Mouse (Mus musculus) stomach, embryonic 14.5 days (tissue): ENCODE measurements around the gene Med16. TPM values are rescaled to one million over a fixed set of nuclear protein-coding genes. Genes with fewer than 3 reads are reported as not detected.
A peak's percentile ranks its signal among the peaks of the same experiment; 100 is the strongest.

Source experiments
- ATAC-seq: fragments of 200-750 bp; cut with Nextera tagmentation; 2 replicates; pipeline ENCODE4 v1.8.0; 2017; ENCODE audit warnings: low read depth, moderate TSS enrichment; ENCODE audit not compliant: insufficient number of reproducible peaks, insufficient read depth, low FRiP score
- H3K27ac ChIP-seq: fragments of 300-500 bp; sonication (generic); 2 replicates; pipeline ENCODE4 v1.5.1; 2014; ENCODE audit warnings: mild to moderate bottlenecking, low read length, moderate library complexity, mixed read lengths
- H3K27me3 ChIP-seq: fragments of 300-500 bp; sonication (generic); 2 replicates; pipeline ENCODE4 v1.6.1; 2014; ENCODE audit warnings: low read length, control low read depth, mixed read lengths; ENCODE audit not compliant: control insufficient read depth, insufficient read depth
- H3K36me3 ChIP-seq: fragments of 300-500 bp; sonication (generic); 2 replicates; pipeline ENCODE4 v1.6.1; 2014; ENCODE audit warnings: mild to moderate bottlenecking, control low read depth, low read length, moderate library complexity, mixed read lengths; ENCODE audit not compliant: control insufficient read depth, insufficient read depth
- H3K4me1 ChIP-seq: fragments of 300-500 bp; sonication (generic); 2 replicates; pipeline ENCODE4 v1.6.1; 2014; ENCODE audit warnings: low read length, control low read depth, mixed read lengths; ENCODE audit not compliant: control insufficient read depth, insufficient read depth
- H3K4me2 ChIP-seq: fragments of 300-500 bp; sonication (generic); replicated peaks from 2 replicates; pipeline ENCODE4 v1.6.1; 2014; ENCODE audit warnings: low read depth, low read length, control low read depth
- H3K4me3 ChIP-seq: fragments of 300-500 bp; sonication (generic); 2 replicates; pipeline ENCODE4 v1.5.1; 2014; ENCODE audit warnings: low read depth, low read length, control low read depth
- H3K9ac ChIP-seq: fragments of 300-500 bp; sonication (generic); replicated peaks from 2 replicates; pipeline ENCODE4 v1.6.1; 2014; ENCODE audit warnings: low read depth, mild to moderate bottlenecking, control low read depth, low read length, moderate library complexity, mixed read lengths
- H3K9me3 ChIP-seq: fragments of 300-500 bp; sonication (generic); 2 replicates; pipeline ENCODE4 v1.6.1; 2016; ENCODE audit warnings: low read depth, low read length, control low read depth; ENCODE audit not compliant: control insufficient read depth
- WGBS: fragments of 180-500 bp; shearing (Covaris S2); extraction: QIAGEN DNeasy Blood & Tissue Kit; methylation state at CpG from one replicate; pipeline ENCODE4 v1.1.7; 2014; 5-methylcytosine and 5-hydroxymethylcytosine counted together
- polyA plus RNA-seq: library from polyadenylated mRNA; unstranded; fragments of >200 nt; fragmentation: Nextera tagmentation; extraction: Ambion mirVana; gene quantifications from 2 replicates; pipeline ENCODE4 v1.2.1, GENCODE M21; 2014

Gene Med16
- polyA plus RNA-seq, 1 experiment from 2014 or later: 43.4 TPM

- peak within 1 kb of the TSS; percentile 42 for H3K4me2 ChIP-seq
- no peak for ATAC-seq
- H3K4me1 ChIP-seq: peaks cover 33% of the 10 kb centered on the region
- H3K9ac ChIP-seq: no peak within 1 kb of the TSS
- WGBS: 5% methylated on average over 41 of the region's 41 CpGs
- H3K9me3 ChIP-seq: no peaks in the 10 kb centered on the region
- H3K27me3 ChIP-seq: peaks cover 50% of the 10 kb centered on the region
- H3K4me3 ChIP-seq: peak within 1 kb of the TSS; percentile 22
- no peaks in the 10 kb centered on the region for H3K36me3 ChIP-seq
- no peak within 1 kb of the TSS for H3K27ac ChIP-seq
Observed at GRCm38 (mm10) chr10:79920958-79921535, 12.3 kb upstream of the Med16 start, which contains the start of gene R3hdm4. Gene R3hdm4 (minus strand): TSS chr10:79921208.

GRCm38 (mm10) chr10:79920056-79920890, 11.6 kb upstream of the Med16 start:
- H3K27me3 ChIP-seq: peaks cover 50% of the 10 kb centered on the region
- H3K4me1 ChIP-seq: peaks cover 35% of the 10 kb centered on the region
- no peak for ATAC-seq
- no peak overlapping the region for H3K27ac ChIP-seq
- no peak overlapping the region for H3K4me3 ChIP-seq
- H3K36me3 ChIP-seq: no peaks in the 10 kb centered on the region
- peak overlapping the region; percentile 42; the same call in 1 of the 2 replicates for H3K4me2 ChIP-seq
- H3K9me3 ChIP-seq: no peaks in the 10 kb centered on the region
- WGBS: 17% methylated on average over 26 of the region's 26 CpGs
- H3K9ac ChIP-seq: no peak overlapping the region

GRCm38 (mm10) chr10:79919251-79919849, 10.6 kb upstream of the Med16 start:
- ATAC-seq: no peak
- WGBS: 5% methylated on average over 21 of the region's 21 CpGs
- peaks cover 44% of the 10 kb centered on the region for H3K4me1 ChIP-seq
- H3K9ac ChIP-seq: no peak overlapping the region
- H3K4me3 ChIP-seq: peak overlapping the region; percentile 17
- peak overlapping the region; percentile 26 for H3K4me2 ChIP-seq
- no peaks in the 10 kb centered on the region for H3K9me3 ChIP-seq
- no peaks in the 10 kb centered on the region for H3K36me3 ChIP-seq
- H3K27ac ChIP-seq: no peak overlapping the region
- peaks cover 50% of the 10 kb centered on the region for H3K27me3 ChIP-seq

- H3K4me2 ChIP-seq: peak overlapping the region; percentile 35
- H3K36me3 ChIP-seq: no peaks in the 10 kb centered on the region
- peaks cover 45% of the 10 kb centered on the region for H3K4me1 ChIP-seq
- no peaks in the 10 kb centered on the region for H3K9me3 ChIP-seq
- peak overlapping the region; percentile 21 for H3K4me3 ChIP-seq
- no peak overlapping the region for H3K27ac ChIP-seq
- H3K27me3 ChIP-seq: peaks cover 50% of the 10 kb centered on the region
- no peak for ATAC-seq
- WGBS: 10% methylated on average over 35 of the region's 35 CpGs
- no peak overlapping the region for H3K9ac ChIP-seq
Observed at GRCm38 (mm10) chr10:79918231-79919078, 9.7 kb upstream of the Med16 start.

GRCm38 (mm10) chr10:79917532-79918100, 8.9 kb upstream of the Med16 start:
- Histone ChIP-seq H3K4me3 (peak overlapping the region; percentile 52), H3K27ac (no peak overlapping the region), H3K9me3 (no peaks in the 10 kb centered on the region), H3K36me3 (peaks cover 2% of the 10 kb centered on the region), H3K4me2 (peak overlapping the region; percentile 85), H3K27me3 (peaks cover 45% of the 10 kb centered on the region), H3K9ac (peak overlapping the region; percentile 73; the same call in 1 of the 2 replicates), H3K4me1 (peaks cover 45% of the 10 kb centered on the region)
- no peak for ATAC-seq
- WGBS: 72% methylated on average over 5 of the region's 5 CpGs

GRCm38 (mm10) chr10:79916808-79917531, 8.2 kb upstream of the Med16 start, which contains the start of gene Kiss1r:
Gene Kiss1r (plus strand): TSS chr10:79916971.
- peaks cover 45% of the 10 kb centered on the region for H3K4me1 ChIP-seq

GRCm38 (mm10) chr10:79916081-79916480, 7.4 kb upstream of the Med16 start:
- Histone ChIP-seq H3K4me3 (peak overlapping the region; percentile 52), H3K9me3 (no peaks in the 10 kb centered on the region), H3K4me1 (peaks cover 44% of the 10 kb centered on the region), H3K27me3 (peaks cover 37% of the 10 kb centered on the region), H3K9ac (peak overlapping the region; percentile 73), H3K36me3 (peaks cover 11% of the 10 kb centered on the region), H3K4me2 (peak overlapping the region; percentile 85), H3K27ac (peak overlapping the region; percentile 52; the same call in 1 of the 2 replicates)
- no peak for ATAC-seq
- WGBS: 5% methylated on average over 8 of the region's 8 CpGs

More at GRCm38 (mm10) chr10:79916808-79917531, 8.2 kb upstream of the Med16 start, which contains the start of gene Kiss1r:
- ATAC-seq: peak; percentile 85
- H3K4me3 ChIP-seq: peak within 1 kb of the TSS; percentile 52
- H3K4me2 ChIP-seq: peak within 1 kb of the TSS; percentile 85
- peak within 1 kb of the TSS; percentile 52; the same call in 1 of the 2 replicates for H3K27ac ChIP-seq
- H3K27me3 ChIP-seq: peaks cover 43% of the 10 kb centered on the region
- no peaks in the 10 kb centered on the region for H3K9me3 ChIP-seq
- peaks cover 8% of the 10 kb centered on the region for H3K36me3 ChIP-seq
- H3K9ac ChIP-seq: peak within 1 kb of the TSS; percentile 73
- 1% methylated on average over 42 of the region's 42 CpGs for WGBS
